Mouse (Mus musculus): ENCODE results near the gene Ppp3ca. TPM values are rescaled to one million over a fixed set of nuclear protein-coding genes. Genes with fewer than 3 reads are reported as not detected.
A peak's percentile ranks its signal among the peaks of the same experiment; 100 is the strongest.

Gene Ppp3ca
- polyA plus RNA-seq, 2 experiments, result 3.9 to 7.4 TPM

GRCm38 (mm10) chr3:136658681-136659080 is 11.2 kb upstream of the Ppp3ca start:
- H3K4me2 ChIP-seq (ENCODE audit: low read depth), result no peak overlapping the region
- no peak overlapping the region for H3K27ac ChIP-seq
- 53% methylated on average over 2 of the region's 2 CpGs for WGBS (ENCODE audit: insufficient replicate concordance)
- DNase-seq (ENCODE audit: low read depth in 3 of 3, low spot score in 3 of 3) (no peak), ATAC-seq (ENCODE audit: insufficient read depth) (peak; percentile 53)
- H3K4me1 ChIP-seq (replicated peaks; ENCODE audit: control insufficient read depth in 2 of 2, insufficient read depth in 2 of 2, low read length in 1 of 2), result no peaks in the 10 kb centered on the region
- H3K4me3 ChIP-seq (ENCODE audit: insufficient read depth in 1 of 2, low read depth in 2 of 2, low read length in 2 of 2), result no peak overlapping the region
- H3K9ac ChIP-seq (replicated peaks), result no peak overlapping the region
- no peaks in the 10 kb centered on the region for H3K9me3 ChIP-seq (ENCODE audit: control insufficient read depth, low read length)
- H3K27me3 ChIP-seq (ENCODE audit: control insufficient read depth, insufficient read depth, low read length), result no peaks in the 10 kb centered on the region
- H3K36me3 ChIP-seq (replicated peaks; ENCODE audit: control insufficient read depth, insufficient read depth, low read depth), result no peaks in the 10 kb centered on the region
- TF ChIP-seq CTCF (IDR thresholded peaks at IDR 0.05; ENCODE audit: low read depth) (no peak), EP300 (IDR thresholded peaks at IDR 0.05; ENCODE audit: low read depth) (no peak)

- WGBS (ENCODE audit: insufficient replicate concordance), result 75% methylated on average over 1 of the region's 1 CpGs
- no peak for DNase-seq (ENCODE audit: low read depth in 3 of 3, low spot score in 3 of 3)
- no peak overlapping the region for H3K27ac ChIP-seq
- TF ChIP-seq CTCF (IDR thresholded peaks at IDR 0.05; ENCODE audit: low read depth) (no peak), EP300 (IDR thresholded peaks at IDR 0.05; ENCODE audit: low read depth) (no peak)
- H3K4me3 ChIP-seq (ENCODE audit: insufficient read depth in 1 of 2, low read depth in 2 of 2, low read length in 2 of 2), result no peak overlapping the region
- H3K9ac ChIP-seq (replicated peaks), result no peak overlapping the region
- no peaks in the 10 kb centered on the region for H3K9me3 ChIP-seq (ENCODE audit: control insufficient read depth, low read length)
- H3K4me1 ChIP-seq (replicated peaks; ENCODE audit: control insufficient read depth in 2 of 2, insufficient read depth in 2 of 2, low read length in 1 of 2), result peaks cover 0 to 4% of the 10 kb centered on the region in 2 experiments; a peak in 2 of 4 replicates
- H3K4me2 ChIP-seq (ENCODE audit: low read depth), result no peak overlapping the region
- ATAC-seq (ENCODE audit: insufficient read depth), result no peak
- H3K36me3 ChIP-seq (replicated peaks; ENCODE audit: control insufficient read depth, insufficient read depth, low read depth), result no peaks in the 10 kb centered on the region
- no peaks in the 10 kb centered on the region for H3K27me3 ChIP-seq (ENCODE audit: control insufficient read depth, insufficient read depth, low read length)
Observed at GRCm38 (mm10) chr3:136665119-136665518, 4.8 kb upstream of the Ppp3ca start.

GRCm38 (mm10) chr3:136668072-136668471 is 1.9 kb upstream of the Ppp3ca start:
- 55% methylated on average over 2 of the region's 2 CpGs for WGBS (ENCODE audit: insufficient replicate concordance)
- Histone ChIP-seq H3K4me2 (ENCODE audit: low read depth) (no peak overlapping the region), H3K4me3 (ENCODE audit: insufficient read depth in 1 of 2, low read depth in 2 of 2, low read length in 2 of 2) (no peak overlapping the region), H3K9ac (replicated peaks) (no peak overlapping the region), H3K4me1 (replicated peaks; ENCODE audit: control insufficient read depth in 2 of 2, insufficient read depth in 2 of 2, low read length in 1 of 2) (peaks cover 0 to 7% of the 10 kb centered on the region in 2 experiments; a peak in 2 of 4 replicates), H3K27me3 (ENCODE audit: control insufficient read depth, insufficient read depth, low read length) (no peaks in the 10 kb centered on the region), H3K9me3 (ENCODE audit: control insufficient read depth, low read length) (no peaks in the 10 kb centered on the region), H3K36me3 (replicated peaks; ENCODE audit: control insufficient read depth, insufficient read depth, low read depth) (no peaks in the 10 kb centered on the region), H3K27ac (no peak overlapping the region)
- ATAC-seq (ENCODE audit: insufficient read depth) (no peak), DNase-seq (ENCODE audit: low read depth in 3 of 3, low spot score in 3 of 3) (no peak)
- TF ChIP-seq CTCF (IDR thresholded peaks at IDR 0.05; ENCODE audit: low read depth) (no peak), EP300 (IDR thresholded peaks at IDR 0.05; ENCODE audit: low read depth) (no peak)

- ATAC-seq (ENCODE audit: insufficient read depth), result peak; percentile 95
- no peaks in the 10 kb centered on the region for H3K36me3 ChIP-seq (replicated peaks; ENCODE audit: control insufficient read depth, insufficient read depth, low read depth)
- WGBS (ENCODE audit: insufficient replicate concordance), result under 1% methylated on average over 48 of the region's 56 CpGs
- H3K27ac ChIP-seq, result peak overlapping the region; percentile 64; the same call in 1 of the 2 replicates
- DNase-seq (ENCODE audit: low read depth in 3 of 3, low spot score in 3 of 3), result peak; percentile 90 to 92 (median 91)
- peak overlapping the region; percentile 82 for H3K4me2 ChIP-seq (ENCODE audit: low read depth)
- H3K4me3 ChIP-seq (ENCODE audit: insufficient read depth in 1 of 2, low read depth in 2 of 2, low read length in 2 of 2), result peak overlapping the region; percentile 63 to 95
- no peak for TF ChIP-seq CTCF (IDR thresholded peaks at IDR 0.05; ENCODE audit: low read depth)
- no peak for TF ChIP-seq EP300 (IDR thresholded peaks at IDR 0.05; ENCODE audit: low read depth)
- no peaks in the 10 kb centered on the region for H3K27me3 ChIP-seq (ENCODE audit: control insufficient read depth, insufficient read depth, low read length)
- no peaks in the 10 kb centered on the region for H3K9me3 ChIP-seq (ENCODE audit: control insufficient read depth, low read length)
- H3K4me1 ChIP-seq (replicated peaks; ENCODE audit: control insufficient read depth in 2 of 2, insufficient read depth in 2 of 2, low read length in 1 of 2), result peaks cover 0 to 7% of the 10 kb centered on the region in 2 experiments; a peak in 2 of 4 replicates
- H3K9ac ChIP-seq (replicated peaks), result peak overlapping the region; percentile 61
Observed at GRCm38 (mm10) chr3:136669231-136670109, 454 bp upstream of the Ppp3ca start.

Measured in liver, embryonic 14.5 days (tissue).